Comparison of ENCODE assay signal across 12 mouse cellular contexts in genomic region chr6:83582135-83582937, GRCm38 (mm10). TPM values are rescaled to one million over a fixed set of nuclear protein-coding genes. Genes with fewer than 3 reads are reported as not detected.
DNase-seq lines count a peak whose midpoint lies in the region; ATAC-seq lines count a peak whose summit lies in the region.
"Had no signal": no experiment of that assay in that cellular context is flagged by ENCODE, and none has a peak within 500 bp of the region (broad histone marks: within the 10 kb centered on the region; RNA-seq: fewer than 3 reads in every experiment).

No protein-coding gene starts in this region.

- WGBS in forebrain, embryonic 10.5 days = 42% methylated on average over 20 of the region's 20 CpGs
- 41% methylated on average over 20 of the region's 20 CpGs for WGBS in forebrain, embryonic 15.5 days
- WGBS in neural tube, embryonic 12.5 days = 48% methylated on average over 20 of the region's 20 CpGs
- 41% methylated on average over 20 of the region's 20 CpGs for whole genome bisulfite sequencing in hindbrain, embryonic 16.5 days
- WGBS in stomach, embryonic 14.5 days = 49% methylated on average over 20 of the region's 20 CpGs

- no peak for ATAC-seq in forebrain, embryonic 15.5 days (replicated peaks)
- ATAC-seq in neural tube, embryonic 12.5 days (ENCODE audit: low FRiP score, low read depth) = no peak
- ATAC-seq in hindbrain, embryonic 16.5 days = peak; percentile 61; the same call in 1 of the 2 replicates
- 0 out of 2 replicates have a peak, but pooled peaks have one; percentile 33 for ATAC-seq in stomach, embryonic 14.5 days (ENCODE audit: insufficient number of reproducible peaks, insufficient read depth, low FRiP score, low read depth)

- peaks cover 28% of the 10 kb centered on the region for H3K27me3 ChIP-seq in forebrain, embryonic 10.5 days (ENCODE audit: poor library complexity, severe bottlenecking)
- H3K27me3 ChIP-seq in forebrain, embryonic 15.5 days = 0 out of 2 replicates have a peak, but pooled peaks cover 4% of the 10 kb centered on the region
- 0 out of 2 replicates have a peak, but pooled peaks cover 9% of the 10 kb centered on the region for H3K27me3 ChIP-seq in neural tube, embryonic 12.5 days (replicated peaks)
- H3K27me3 ChIP-seq in hindbrain, embryonic 16.5 days (replicated peaks; ENCODE audit: control insufficient read depth, insufficient read depth, low read length) = no peaks in the 10 kb centered on the region; the same call in 1 of the 2 replicates
- no peaks in the 10 kb centered on the region for H3K27me3 ChIP-seq in stomach, embryonic 14.5 days (ENCODE audit: control insufficient read depth, insufficient read depth, low read length)

- H3K4me3 ChIP-seq in forebrain, embryonic 10.5 days = peak overlapping the region; percentile 18; the same call in 1 of the 2 replicates
- H3K4me3 ChIP-seq in forebrain, embryonic 15.5 days = no peak overlapping the region
- H3K4me3 ChIP-seq in neural tube, embryonic 12.5 days = no peak overlapping the region
- no peak overlapping the region for H3K4me3 ChIP-seq in hindbrain, embryonic 16.5 days (ENCODE audit: low read length)
- H3K4me3 ChIP-seq in stomach, embryonic 14.5 days (ENCODE audit: low read depth, low read length) = no peak overlapping the region
- H3K4me3 ChIP-seq: megakaryocyte, embryonic 14.5 days had no signal

- H3K9me3 ChIP-seq in forebrain, embryonic 10.5 days = no peaks in the 10 kb centered on the region
- H3K9me3 ChIP-seq in forebrain, embryonic 15.5 days = no peaks in the 10 kb centered on the region
- no peaks in the 10 kb centered on the region for H3K9me3 ChIP-seq in neural tube, embryonic 12.5 days
- no peaks in the 10 kb centered on the region for H3K9me3 ChIP-seq in hindbrain, embryonic 16.5 days (ENCODE audit: control insufficient read depth, low read length)
- no peaks in the 10 kb centered on the region for H3K9me3 ChIP-seq in stomach, embryonic 14.5 days (ENCODE audit: control insufficient read depth, low read depth, low read length)
- H3K9me3 ChIP-seq: megakaryocyte, embryonic 14.5 days had no signal

- no peak overlapping the region for H3K4me2 ChIP-seq in forebrain, embryonic 15.5 days (replicated peaks)
- H3K4me2 ChIP-seq in neural tube, embryonic 12.5 days (replicated peaks) = peak overlapping the region; percentile 27
- peak overlapping the region; percentile 31 for H3K4me2 ChIP-seq in hindbrain, embryonic 16.5 days (ENCODE audit: low read length)
- H3K4me2 ChIP-seq in stomach, embryonic 14.5 days (replicated peaks; ENCODE audit: low read depth, low read length) = no peak overlapping the region

- H3K36me3 ChIP-seq in forebrain, embryonic 10.5 days (replicated peaks) = no peaks in the 10 kb centered on the region
- H3K36me3 ChIP-seq in forebrain, embryonic 15.5 days = no peaks in the 10 kb centered on the region
- no peaks in the 10 kb centered on the region for H3K36me3 ChIP-seq in neural tube, embryonic 12.5 days
- no peaks in the 10 kb centered on the region for H3K36me3 ChIP-seq in hindbrain, embryonic 16.5 days (ENCODE audit: control insufficient read depth, insufficient read depth, low read length)
- no peaks in the 10 kb centered on the region for H3K36me3 ChIP-seq in stomach, embryonic 14.5 days (ENCODE audit: control insufficient read depth, insufficient read depth, low read length)

- H3K9ac ChIP-seq in forebrain, embryonic 15.5 days (replicated peaks) = no peak overlapping the region
- H3K9ac ChIP-seq in neural tube, embryonic 12.5 days = no peak overlapping the region
- H3K9ac ChIP-seq in hindbrain, embryonic 16.5 days (ENCODE audit: low read depth, low read length) = no peak overlapping the region; the same call in 1 of the 2 replicates
- H3K9ac ChIP-seq in stomach, embryonic 14.5 days (replicated peaks; ENCODE audit: low read depth, low read length) = no peak overlapping the region

- H3K4me1 ChIP-seq in forebrain, embryonic 10.5 days = no peaks in the 10 kb centered on the region
- peaks cover 5% of the 10 kb centered on the region; the same call in 1 of the 2 replicates for H3K4me1 ChIP-seq in forebrain, embryonic 15.5 days
- H3K4me1 ChIP-seq in neural tube, embryonic 12.5 days = no peaks in the 10 kb centered on the region
- no peaks in the 10 kb centered on the region for H3K4me1 ChIP-seq in hindbrain, embryonic 16.5 days (ENCODE audit: control insufficient read depth, insufficient read depth, low read depth, low read length)
- no peaks in the 10 kb centered on the region for H3K4me1 ChIP-seq in stomach, embryonic 14.5 days (ENCODE audit: control insufficient read depth, insufficient read depth, low read length)

- no peak for DNase-seq in forebrain, embryonic 10.5 days (ENCODE audit: extremely low spot score, low spot score)
- no peak for DNase-seq in neural tube, embryonic 10.5 days (ENCODE audit: extremely low spot score, low spot score)
- DNase-seq in adrenal gland, postnatal 4 days (ENCODE audit: low spot score in 2 of 2) = no peak
- no peak for DNase-seq in urinary bladder, postnatal 36 days (ENCODE audit: low spot score in 2 of 2)
- DNase-seq: adrenal gland, adult 8-10 months had no signal

- H3K27ac ChIP-seq in forebrain, embryonic 10.5 days = no peak overlapping the region
- no peak overlapping the region for H3K27ac ChIP-seq in forebrain, embryonic 15.5 days (replicated peaks)
- no peak overlapping the region for H3K27ac ChIP-seq in neural tube, embryonic 12.5 days
- H3K27ac ChIP-seq in hindbrain, embryonic 16.5 days (ENCODE audit: low read depth, low read length) = no peak overlapping the region
- no peak overlapping the region for H3K27ac ChIP-seq in stomach, embryonic 14.5 days (ENCODE audit: low read length)

RNA-seq across cellular contexts. Expression of gene Stambp, which starts 9.8 kb away (rescaled TPM):
- 12.7 and 13.9 TPM in 2 replicates for polyA plus RNA-seq in forebrain, embryonic 10.5 days (2016; fragmentation: Nextera tagmentation; extraction: Ambion mirVana)
- 49.6 and 52.4 TPM in 2 replicates for polyA plus RNA-seq in forebrain, embryonic 15.5 days (2015; fragmentation: Nextera tagmentation; extraction: Ambion mirVana)
- polyA plus RNA-seq in neural tube, embryonic 12.5 days (2016; fragmentation: Nextera tagmentation; extraction: Ambion mirVana) = 34.4 and 34.6 TPM in 2 replicates
- 61.3 and 62.8 TPM in 2 replicates for polyA plus RNA-seq in hindbrain, embryonic 16.5 days (2015; fragmentation: Nextera tagmentation; extraction: Ambion mirVana)
- 28.0 and 28.3 TPM in 2 replicates for polyA plus RNA-seq in stomach, embryonic 14.5 days (2014; fragmentation: Nextera tagmentation; extraction: Ambion mirVana)
- 10 to 100 TPM; 32.9 to 33.0 TPM for total RNA-seq in adrenal gland, postnatal 4 days (2021)

RNA-seq across cellular contexts. Expression of gene Actg2, which starts 46.3 kb away (rescaled TPM):
- 0.12 and 0.26 TPM in 2 replicates for polyA plus RNA-seq in forebrain, embryonic 10.5 days (2016; fragmentation: Nextera tagmentation; extraction: Ambion mirVana)
- 1.1 TPM in 2 replicates for polyA plus RNA-seq in forebrain, embryonic 15.5 days (2015; fragmentation: Nextera tagmentation; extraction: Ambion mirVana)
- 1.3 and 2.0 TPM in 2 replicates for polyA plus RNA-seq in neural tube, embryonic 12.5 days (2016; fragmentation: Nextera tagmentation; extraction: Ambion mirVana)
- 3.4 and 3.5 TPM in 2 replicates for polyA plus RNA-seq in hindbrain, embryonic 16.5 days (2015; fragmentation: Nextera tagmentation; extraction: Ambion mirVana)
- polyA plus RNA-seq in stomach, embryonic 14.5 days (2014; fragmentation: Nextera tagmentation; extraction: Ambion mirVana) = 1,372 and 1,469 TPM in 2 replicates
- total RNA-seq in adrenal gland, postnatal 4 days (2021) = 1 to 10 TPM; 3.1 to 4.3 TPM
- total RNA-seq: hematopoietic stem cell, adult 5-6 weeks; layer of hippocampus, postnatal 25 days had no signal

Comparison
In these comparisons a context has a peak if more than half of its experiments do, and no peak if none do; other contexts are left out.
1. ATAC-seq: peak in hindbrain, embryonic 16.5 days (single experiment) and stomach, embryonic 14.5 days (single experiment); none in forebrain, embryonic 15.5 days (single experiment) and neural tube, embryonic 12.5 days (single experiment).
2. H3K4me2 ChIP-seq: peak in neural tube, embryonic 12.5 days (single experiment) and hindbrain, embryonic 16.5 days (single experiment); none in forebrain, embryonic 15.5 days (single experiment) and stomach, embryonic 14.5 days (single experiment).
3. RNA of gene Actg2, which starts 46.3 kb away (polyA plus RNA-seq): 1,372 to 1,469 TPM in stomach, embryonic 14.5 days; 3.4 to 3.5 TPM in hindbrain, embryonic 16.5 days, 1.3 to 2.0 TPM in neural tube, embryonic 12.5 days, 1.1 TPM in forebrain, embryonic 15.5 days and 0.12 to 0.26 TPM in forebrain, embryonic 10.5 days; every median in the first group is over 100 times any median in the second.